Mouse (Mus musculus) cerebral cortex, adult 2 months (tissue): ENCODE measurements around the gene Egfem1.

Source experiments
- WGBS: fragments of 180-500 bp; shearing (Covaris S2); methylation state at CpG from one replicate; pipeline ENCODE4 v1.1.7; 2018; 5-methylcytosine and 5-hydroxymethylcytosine counted together

Egfem1 gene

GRCm38 (mm10) chr3:29608713-29609112 lies 526.9 kb downstream of the Egfem1 start:
- 50% methylated on average over 3 of the region's 3 CpGs for WGBS

GRCm38 (mm10) chr3:29609174-29609573 lies 527.4 kb downstream of the Egfem1 start:
- 52% methylated on average over 2 of the region's 2 CpGs for WGBS

DNA sequence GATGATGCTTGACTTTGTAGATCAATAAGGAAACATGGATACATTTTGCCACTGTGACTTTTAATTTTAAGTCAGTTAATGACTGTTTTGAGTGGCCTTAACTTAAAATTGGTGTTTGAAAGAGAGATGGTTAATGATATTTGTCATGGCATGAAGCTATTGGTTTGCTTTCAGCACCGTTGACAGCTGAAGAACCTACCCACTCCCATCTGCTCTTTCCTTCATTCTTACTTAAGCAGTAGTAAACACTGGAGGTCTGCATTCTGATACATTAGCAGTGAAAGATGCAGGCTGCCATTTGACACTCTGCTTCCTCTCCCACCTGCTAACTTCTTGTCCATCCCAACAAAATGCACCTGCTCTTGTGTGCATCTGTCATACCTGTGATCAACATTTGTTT lies 537.8 kb downstream of the Egfem1 start:
- WGBS = 66% methylated on average over 1 of the region's 1 CpGs

- 49% methylated on average over 2 of the region's 2 CpGs for WGBS
These were observed 558.0 kb downstream of the Egfem1 start for GRCm38 (mm10) chr3:29639819-29640218.

- 60% methylated on average over 2 of the region's 2 CpGs for WGBS
These were observed 585.0 kb downstream of the Egfem1 start for GRCm38 (mm10) chr3:29666796-29667195.

- 44% methylated on average over 8 of the region's 8 CpGs for WGBS
These were observed 607.8 kb downstream of the Egfem1 start for GRCm38 (mm10) chr3:29689367-29690285.

DNA sequence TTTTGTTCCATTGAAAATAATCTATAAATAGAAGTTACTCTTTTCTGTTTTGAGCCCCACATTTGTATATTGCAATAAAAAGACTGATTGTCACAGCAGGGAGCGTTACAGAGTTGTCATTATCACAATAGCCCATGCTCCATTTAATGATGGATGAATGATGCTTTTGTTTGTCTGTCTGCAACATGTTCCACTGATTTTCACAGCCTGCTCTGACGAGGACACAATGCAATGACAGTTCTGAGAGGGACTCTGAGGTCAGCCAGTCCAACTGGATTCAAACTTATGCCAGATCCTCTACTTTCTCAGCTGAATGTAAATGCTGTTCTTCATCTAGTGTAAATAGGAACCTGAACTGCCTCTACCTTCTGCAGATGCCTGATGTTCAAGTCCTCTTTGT lies 619.3 kb downstream of the Egfem1 start:
- WGBS = 41% methylated on average over 2 of the region's 2 CpGs

DNA sequence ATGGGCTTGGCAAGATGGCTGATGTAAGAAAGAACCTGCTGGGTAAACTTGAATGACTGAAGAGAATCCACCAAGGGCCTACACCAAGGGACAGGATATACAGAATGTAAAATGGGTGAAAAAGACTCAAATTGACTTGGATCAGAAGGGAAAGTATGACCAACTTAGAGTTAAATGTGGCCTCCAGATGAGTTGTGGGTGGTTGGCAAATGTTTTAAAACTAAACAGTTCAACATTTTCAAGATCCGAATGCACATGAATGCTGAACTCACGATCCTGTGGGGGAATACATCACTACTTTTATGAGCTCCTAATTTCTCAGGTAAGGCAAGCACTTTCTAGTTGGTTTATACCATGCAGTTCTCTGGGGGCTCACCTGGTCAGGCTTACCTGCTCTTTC lies 625.0 kb downstream of the Egfem1 start:
- WGBS = 61% methylated on average over 2 of the region's 2 CpGs

DNA sequence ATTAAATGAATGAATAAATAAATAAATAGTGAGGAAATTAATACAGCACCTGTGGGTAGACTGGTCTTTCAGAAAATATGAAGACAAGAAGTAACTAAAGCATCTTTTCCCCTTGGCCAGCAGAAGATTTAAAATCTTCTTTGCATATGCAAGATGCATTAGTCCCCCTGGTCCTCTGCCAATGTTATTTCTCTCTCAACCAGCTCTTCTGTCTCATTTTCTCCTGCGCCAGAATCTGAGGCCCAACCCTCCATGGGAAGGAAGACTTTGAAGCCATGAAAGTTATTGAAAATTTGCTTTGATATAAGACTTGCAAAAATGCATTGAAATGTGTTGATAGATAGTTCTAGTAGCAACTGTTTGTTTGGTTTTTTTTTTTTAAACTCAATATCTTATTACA lies 625.6 kb downstream of the Egfem1 start:
- 54% methylated on average over 1 of the region's 1 CpGs for WGBS

GRCm38 (mm10) chr3:29726376-29726967 lies 644.6 kb downstream of the Egfem1 start:
- WGBS = 56% methylated on average over 8 of the region's 8 CpGs

- WGBS = 19% methylated on average over 4 of the region's 4 CpGs
These were observed 648.4 kb downstream of the Egfem1 start for GRCm38 (mm10) chr3:29730062-29730760.

DNA sequence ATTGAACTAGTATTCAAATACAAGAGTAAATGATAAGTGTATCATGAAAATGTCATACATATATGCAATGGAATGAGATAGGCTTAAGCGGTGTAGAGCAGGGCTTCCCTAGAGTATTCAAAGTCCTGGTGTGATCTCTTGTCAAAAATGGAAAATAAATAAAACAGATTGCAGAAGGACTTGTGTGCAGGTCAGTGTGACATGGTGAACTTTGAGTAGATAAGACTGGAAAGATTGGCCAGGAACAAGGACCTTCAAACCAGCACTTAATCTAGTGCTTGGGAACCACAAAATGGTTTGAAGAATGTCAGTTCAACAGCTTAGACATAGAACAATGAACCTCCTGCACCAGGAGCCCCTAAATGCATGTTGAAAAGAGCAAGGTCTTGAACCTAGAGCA lies 649.7 kb downstream of the Egfem1 start:
- WGBS = 93% methylated on average over 1 of the region's 1 CpGs

GRCm38 (mm10) chr3:29732626-29733025 lies 650.8 kb downstream of the Egfem1 start:
- 74% methylated on average over 4 of the region's 4 CpGs for WGBS

GRCm38 (mm10) chr3:29734251-29734650 lies 652.4 kb downstream of the Egfem1 start:
- WGBS = 68% methylated on average over 6 of the region's 6 CpGs

DNA sequence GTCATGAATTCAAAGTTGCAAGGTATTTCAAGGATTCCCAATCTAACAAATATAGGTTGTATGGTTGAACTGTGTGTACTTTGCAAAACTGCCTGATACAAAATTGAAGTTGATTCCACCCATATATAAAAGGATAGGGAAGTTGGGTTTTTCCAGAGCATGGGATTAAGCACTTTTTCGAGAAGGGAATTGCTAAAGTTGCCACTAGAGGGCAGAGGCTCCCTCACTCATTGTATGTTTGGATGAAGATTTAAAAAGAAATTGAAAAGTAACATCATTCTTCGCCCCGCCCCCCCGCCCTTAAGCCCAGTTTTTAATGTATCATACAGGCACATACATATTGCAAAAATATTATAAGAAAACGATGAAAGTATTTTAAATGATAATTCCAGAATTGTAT lies 657.5 kb downstream of the Egfem1 start:
- WGBS = 15% methylated on average over 5 of the region's 5 CpGs
